Mouse (Mus musculus) heart, embryonic 11.5 days (tissue): ENCODE measurements around the gene Necap2. TPM values are rescaled to one million over a fixed set of nuclear protein-coding genes. Genes with fewer than 3 reads are reported as not detected.

Experiments
- ATAC-seq: fragments of 200-750 bp; cut with Nextera tagmentation; replicated peaks from 2 replicates; pipeline ENCODE4 v1.8.0; 2017; ENCODE audit warnings: moderate library complexity; ENCODE audit not compliant: insufficient number of reproducible peaks, low FRiP score, low TSS enrichment
- H3K27ac ChIP-seq: fragments of 300-500 bp; sonication (generic); 2 replicates; pipeline ENCODE4 v1.5.1; 2014; ENCODE audit warnings: mild to moderate bottlenecking, low read depth, low read length
- H3K27me3 ChIP-seq: fragments of 300-500 bp; sonication (generic); 2 replicates; pipeline ENCODE4 v1.6.1; 2014; ENCODE audit warnings: mild to moderate bottlenecking, low read length, mixed read lengths; ENCODE audit not compliant: control insufficient read depth, insufficient read depth
- H3K36me3 ChIP-seq: fragments of 300-500 bp; sonication (generic); 2 replicates; pipeline ENCODE4 v1.6.1; 2014; ENCODE audit warnings: mild to moderate bottlenecking, low read length, moderate library complexity, mixed read lengths; ENCODE audit not compliant: control insufficient read depth, insufficient read depth
- H3K4me1 ChIP-seq: fragments of 300-500 bp; sonication (generic); 2 replicates; pipeline ENCODE4 v1.6.1; 2014; ENCODE audit warnings: low read length; ENCODE audit not compliant: control insufficient read depth, insufficient read depth
- H3K4me2 ChIP-seq: fragments of 300-500 bp; sonication (generic); 2 replicates; pipeline ENCODE4 v1.6.1; 2014; ENCODE audit warnings: mild to moderate bottlenecking, moderate library complexity
- H3K4me3 ChIP-seq: fragments of 300-500 bp; sonication (generic); 2 replicates; pipeline ENCODE4 v1.5.1; 2014; ENCODE audit warnings: low read depth, low read length
- H3K9ac ChIP-seq: fragments of 300-500 bp; sonication (generic); 2 replicates; pipeline ENCODE4 v1.6.1; 2014; ENCODE audit warnings: mild to moderate bottlenecking, low read depth, low read length, moderate library complexity
- H3K9me3 ChIP-seq: fragments of 300-500 bp; sonication (generic); replicated peaks from 2 replicates; pipeline ENCODE4 v1.6.1; 2016; ENCODE audit warnings: low read length; ENCODE audit not compliant: control insufficient read depth
- WGBS: fragments of 180-500 bp; shearing (Covaris S2); extraction: QIAGEN DNeasy Blood & Tissue Kit; methylation state at CpG from one replicate; pipeline ENCODE4 v1.1.7; 2014; ENCODE audit not compliant: insufficient replicate concordance; 5-methylcytosine and 5-hydroxymethylcytosine counted together
- polyA plus RNA-seq: library from polyadenylated mRNA; unstranded; fragments of >200 nt; fragmentation: Nextera tagmentation; extraction: Ambion mirVana; gene quantifications from 2 replicates; pipeline ENCODE4 v1.2.1, GENCODE M21; 2014

The Necap2 gene
- polyA plus RNA-seq, 1 experiment from 2014 or later, result 41.9 TPM

GRCm38 (mm10) chr4:141056970-141057369 lies 21.2 kb downstream of the Necap2 start:
- no peaks in the 10 kb centered on the region for H3K27me3 ChIP-seq
- H3K4me1 ChIP-seq, result peaks cover 18% of the 10 kb centered on the region
- no peak overlapping the region for H3K27ac ChIP-seq
- 91% methylated on average over 10 of the region's 10 CpGs for WGBS
- peaks cover 2% of the 10 kb centered on the region; the same call in 1 of the 2 replicates for H3K36me3 ChIP-seq
- no peaks in the 10 kb centered on the region for H3K9me3 ChIP-seq
- no peak overlapping the region for H3K4me3 ChIP-seq
- no peak overlapping the region for H3K9ac ChIP-seq
- ATAC-seq, result no peak
- H3K4me2 ChIP-seq, result no peak overlapping the region

DNA sequence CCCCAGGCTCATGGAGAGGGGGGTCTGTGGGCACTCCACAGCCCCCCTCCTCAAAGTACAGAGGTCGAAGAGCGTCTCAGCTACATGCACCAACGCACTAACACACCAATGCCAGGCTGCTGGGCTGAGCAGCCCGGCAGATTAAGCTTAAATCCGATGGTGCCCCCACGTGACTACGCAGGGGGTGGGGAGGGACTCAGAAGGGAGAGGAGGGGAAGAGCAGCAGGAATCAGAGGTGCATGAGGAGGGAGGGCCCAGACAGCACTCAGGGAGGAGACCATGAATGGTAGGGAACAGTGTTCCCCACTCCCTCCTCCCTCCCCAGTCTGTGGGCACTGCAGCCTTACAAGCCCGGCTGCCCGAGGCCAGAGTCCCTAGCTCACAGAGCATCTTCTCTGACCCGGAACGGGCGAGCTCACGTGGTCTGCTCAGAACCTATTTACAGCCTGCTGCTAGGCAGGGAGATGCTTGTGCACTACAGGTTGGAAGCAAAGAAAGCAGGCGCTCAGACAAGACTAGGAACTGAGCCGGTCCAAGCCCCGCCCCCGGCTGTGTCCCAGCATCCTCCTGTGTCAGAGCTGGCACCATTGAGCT lies 24.5 kb downstream of the Necap2 start:
- Histone ChIP-seq H3K9me3 (no peaks in the 10 kb centered on the region), H3K4me1 (peaks cover 12% of the 10 kb centered on the region; the same call in 1 of the 2 replicates), H3K36me3 (peaks cover 2% of the 10 kb centered on the region; the same call in 1 of the 2 replicates), H3K27ac (0 out of 2 replicates have a peak overlapping the region, but pooled peaks have one; percentile 32), H3K4me2 (peak overlapping the region; percentile 44), H3K4me3 (0 out of 2 replicates have a peak overlapping the region, but pooled peaks have one; percentile 12), H3K27me3 (no peaks in the 10 kb centered on the region), H3K9ac (peak overlapping the region; percentile 54)
- 0 out of 2 replicates have a peak, but pooled peaks have one; percentile 20 for ATAC-seq
- WGBS, result 34% methylated on average over 17 of the region's 17 CpGs

GRCm38 (mm10) chr4:141053138-141053537 lies 25.0 kb downstream of the Necap2 start:
- H3K27me3 ChIP-seq, result no peaks in the 10 kb centered on the region
- peak overlapping the region; percentile 44 for H3K4me2 ChIP-seq
- H3K27ac ChIP-seq, result 0 out of 2 replicates have a peak overlapping the region, but pooled peaks have one; percentile 32
- no peaks in the 10 kb centered on the region for H3K9me3 ChIP-seq
- no peak; the same call in 1 of the 2 replicates for ATAC-seq
- H3K4me1 ChIP-seq, result peaks cover 12% of the 10 kb centered on the region; the same call in 1 of the 2 replicates
- peak overlapping the region; percentile 54 for H3K9ac ChIP-seq
- WGBS, result 49% methylated on average over 8 of the region's 8 CpGs
- H3K36me3 ChIP-seq, result peaks cover 2% of the 10 kb centered on the region; the same call in 1 of the 2 replicates
- no peak overlapping the region for H3K4me3 ChIP-seq

GRCm38 (mm10) chr4:141052442-141052841 lies 25.7 kb downstream of the Necap2 start:
- peak overlapping the region; percentile 54 for H3K9ac ChIP-seq
- peaks cover 12% of the 10 kb centered on the region; the same call in 1 of the 2 replicates for H3K4me1 ChIP-seq
- ATAC-seq, result no peak
- 81% methylated on average over 12 of the region's 12 CpGs for WGBS
- H3K27me3 ChIP-seq, result no peaks in the 10 kb centered on the region
- H3K9me3 ChIP-seq, result no peaks in the 10 kb centered on the region
- peaks cover 2% of the 10 kb centered on the region; the same call in 1 of the 2 replicates for H3K36me3 ChIP-seq
- no peak overlapping the region for H3K27ac ChIP-seq
- no peak overlapping the region for H3K4me2 ChIP-seq
- H3K4me3 ChIP-seq, result no peak overlapping the region

GRCm38 (mm10) chr4:141049476-141049835 lies 28.7 kb downstream of the Necap2 start:
- ATAC-seq, result no peak
- Histone ChIP-seq H3K36me3 (peaks cover 6% of the 10 kb centered on the region), H3K9ac (no peak overlapping the region), H3K4me3 (no peak overlapping the region), H3K4me2 (no peak overlapping the region), H3K9me3 (no peaks in the 10 kb centered on the region), H3K4me1 (peaks cover 12% of the 10 kb centered on the region; the same call in 1 of the 2 replicates), H3K27me3 (no peaks in the 10 kb centered on the region), H3K27ac (no peak overlapping the region)
- WGBS, result 60% methylated on average over 4 of the region's 4 CpGs

GRCm38 (mm10) chr4:141048810-141049475 lies 29.2 kb downstream of the Necap2 start:
- H3K36me3 ChIP-seq, result peaks cover 6% of the 10 kb centered on the region

DNA sequence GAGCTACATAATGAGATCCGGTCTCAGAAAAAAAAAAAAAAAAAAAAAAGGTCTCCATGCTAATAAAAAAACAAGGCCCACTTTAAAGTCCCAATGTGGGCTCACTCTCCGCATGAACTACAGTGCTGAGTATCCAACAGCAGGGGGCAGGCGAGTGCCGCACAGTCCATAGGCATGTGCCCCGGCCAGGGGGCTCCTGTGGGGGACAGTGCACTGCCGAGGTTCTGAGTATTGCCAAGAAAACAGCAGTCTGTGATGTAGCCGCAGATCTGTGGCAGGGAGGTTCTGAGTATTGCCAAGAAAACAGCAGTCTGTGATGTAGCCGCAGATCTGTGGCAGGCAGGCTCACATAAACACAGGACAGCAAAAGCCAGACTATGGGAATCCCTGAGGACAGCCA lies 33.3 kb downstream of the Necap2 start:
- 28% methylated on average over 8 of the region's 8 CpGs for WGBS
- H3K4me3 ChIP-seq, result no peak overlapping the region
- H3K27ac ChIP-seq, result no peak overlapping the region
- H3K4me1 ChIP-seq, result no peaks in the 10 kb centered on the region; the same call in 1 of the 2 replicates
- peaks cover 6% of the 10 kb centered on the region for H3K36me3 ChIP-seq
- no peak for ATAC-seq
- H3K9ac ChIP-seq, result no peak overlapping the region
- no peak overlapping the region for H3K4me2 ChIP-seq
- H3K9me3 ChIP-seq, result no peaks in the 10 kb centered on the region
- no peaks in the 10 kb centered on the region for H3K27me3 ChIP-seq

More at GRCm38 (mm10) chr4:141048810-141049475, 29.2 kb downstream of the Necap2 start:
- WGBS, result 89% methylated on average over 17 of the region's 17 CpGs
- no peak for ATAC-seq
- no peak overlapping the region for H3K4me3 ChIP-seq
- H3K4me2 ChIP-seq, result no peak overlapping the region
- H3K9me3 ChIP-seq, result no peaks in the 10 kb centered on the region
- H3K4me1 ChIP-seq, result peaks cover 12% of the 10 kb centered on the region; the same call in 1 of the 2 replicates
- H3K27me3 ChIP-seq, result no peaks in the 10 kb centered on the region
- H3K27ac ChIP-seq, result no peak overlapping the region
- H3K9ac ChIP-seq, result 0 out of 2 replicates have a peak overlapping the region, but pooled peaks have one; percentile 24

- Histone ChIP-seq H3K4me2 (peak overlapping the region; percentile 17), H3K27ac (no peak overlapping the region), H3K9me3 (no peaks in the 10 kb centered on the region), H3K4me1 (no peaks in the 10 kb centered on the region; the same call in 1 of the 2 replicates), H3K4me3 (no peak overlapping the region), H3K36me3 (peaks cover 6% of the 10 kb centered on the region), H3K9ac (no peak overlapping the region), H3K27me3 (no peaks in the 10 kb centered on the region)
- no peak for ATAC-seq
- 46% methylated on average over 12 of the region's 12 CpGs for WGBS
These were observed 37.0 kb downstream of the Necap2 start for GRCm38 (mm10) chr4:141041117-141041516.
